Mouse (Mus musculus) bone marrow macrophage, adult 2 months (primary cell): ENCODE data around the gene Dlg4. TPM values are rescaled to one million over a fixed set of nuclear protein-coding genes. Genes with fewer than 3 reads are reported as not detected.

ENCODE experiments used
- H3K27ac ChIP-seq: 2 replicates; pipeline ENCODE4 v1.5.1; 2012; ENCODE audit warnings: low read depth, low read length; ENCODE audit not compliant: insufficient read depth
- H3K4me1 ChIP-seq: 2 replicates; pipeline ENCODE4 v1.6.1; 2012; ENCODE audit warnings: low read length; ENCODE audit not compliant: control insufficient read depth, insufficient read depth
- H3K4me3 ChIP-seq: 2 replicates; pipeline ENCODE4 v1.5.1; 2012; ENCODE audit warnings: mild to moderate bottlenecking, low read length, moderate library complexity; ENCODE audit not compliant: insufficient read depth
- CTCF ChIP-seq: IDR thresholded peaks from 2 replicates; pipeline ENCODE4 v1.5.1; 2012; ENCODE audit warnings: low read depth, mild to moderate bottlenecking, low read length, moderate library complexity
- POLR2A ChIP-seq: IDR thresholded peaks from 2 replicates; pipeline ENCODE4 v1.6.1; 2012; ENCODE audit warnings: mild to moderate bottlenecking, low read depth, low read length, borderline replicate concordance
- polyA plus RNA-seq: library from polyadenylated mRNA; stranded (reverse); fragments of >200 nt; gene quantifications from 2 replicates; pipeline ENCODE4 v1.2.4, GENCODE M21; 2012; ENCODE audit not compliant: missing spikeins, insufficient read depth, insufficient read length

Gene Dlg4
- polyA plus RNA-seq, 1 experiment = 31.1 TPM

DNA sequence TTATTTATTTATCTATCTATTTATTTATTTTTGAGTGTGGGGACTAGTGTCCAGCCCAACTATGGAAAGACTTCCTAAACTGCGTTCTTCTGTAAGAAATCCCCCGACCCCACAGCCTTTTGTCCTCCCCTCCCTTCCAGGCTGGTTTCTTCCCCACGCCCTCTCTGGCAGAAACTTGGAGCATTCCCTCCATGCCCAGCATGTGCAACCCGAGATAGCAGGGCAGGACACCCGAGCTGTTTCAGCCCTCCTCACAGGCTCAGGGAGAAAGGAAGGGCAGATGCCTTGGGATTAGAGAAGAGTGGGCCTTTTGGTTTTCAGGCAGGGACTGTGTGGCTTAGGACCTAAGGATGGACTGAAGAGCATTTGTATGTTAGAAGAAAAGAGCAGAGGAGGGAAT, 33.9 kb upstream of the Dlg4 start:
- Histone ChIP-seq H3K4me1 (peaks cover 13% of the 10 kb centered on the region), H3K4me3 (peak overlapping the region; percentile 99; the same call in 1 of the 2 replicates), H3K27ac (no peak overlapping the region)
- no peak for TF ChIP-seq POLR2A

DNA sequence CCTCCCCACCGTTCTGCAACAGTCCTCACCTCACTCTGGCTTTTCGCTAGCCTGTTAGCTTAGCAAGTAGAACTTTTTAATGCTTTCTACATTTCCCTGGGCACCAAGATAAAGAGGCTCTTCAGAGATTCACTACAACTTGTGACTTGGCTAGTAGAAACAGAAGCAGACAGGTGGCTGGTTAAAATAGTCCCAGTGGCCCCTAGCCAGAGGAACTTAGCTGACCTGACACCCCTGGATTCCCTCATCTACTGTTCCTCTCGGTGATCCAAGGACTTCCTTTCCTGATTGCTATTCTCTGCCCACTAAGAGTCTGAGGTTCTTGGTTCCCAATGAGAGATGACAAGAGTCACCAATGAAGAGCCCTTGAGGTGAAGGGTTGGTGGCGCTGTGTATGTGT, 33.4 kb upstream of the Dlg4 start:
- H3K4me1 ChIP-seq = peaks cover 13% of the 10 kb centered on the region
- no peak overlapping the region for H3K4me3 ChIP-seq
- H3K27ac ChIP-seq = no peak overlapping the region
- TF ChIP-seq CTCF (no peak), POLR2A (no peak)

DNA sequence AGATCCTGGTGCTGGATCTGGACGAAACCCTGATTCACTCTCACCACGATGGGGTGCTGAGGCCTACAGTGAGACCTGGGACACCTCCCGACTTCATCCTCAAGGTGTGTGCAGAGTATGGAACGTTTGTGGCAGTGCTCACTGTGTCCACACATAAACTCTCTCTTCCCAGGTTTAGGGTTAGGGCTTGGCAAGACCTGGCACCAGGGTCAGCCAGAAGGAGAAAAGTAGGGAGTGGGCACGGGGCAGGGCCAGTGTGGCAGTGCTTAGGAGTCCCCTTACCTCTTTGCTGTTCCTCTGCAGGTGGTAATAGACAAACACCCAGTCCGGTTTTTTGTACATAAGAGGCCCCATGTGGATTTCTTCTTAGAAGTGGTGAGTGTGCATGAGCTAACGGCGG, 32.3 kb upstream of the Dlg4 start:
- TF ChIP-seq POLR2A (no peak), CTCF (no peak)
- H3K4me1 ChIP-seq = peaks cover 9% of the 10 kb centered on the region
- no peak overlapping the region for H3K27ac ChIP-seq
- H3K4me3 ChIP-seq = no peak overlapping the region

DNA sequence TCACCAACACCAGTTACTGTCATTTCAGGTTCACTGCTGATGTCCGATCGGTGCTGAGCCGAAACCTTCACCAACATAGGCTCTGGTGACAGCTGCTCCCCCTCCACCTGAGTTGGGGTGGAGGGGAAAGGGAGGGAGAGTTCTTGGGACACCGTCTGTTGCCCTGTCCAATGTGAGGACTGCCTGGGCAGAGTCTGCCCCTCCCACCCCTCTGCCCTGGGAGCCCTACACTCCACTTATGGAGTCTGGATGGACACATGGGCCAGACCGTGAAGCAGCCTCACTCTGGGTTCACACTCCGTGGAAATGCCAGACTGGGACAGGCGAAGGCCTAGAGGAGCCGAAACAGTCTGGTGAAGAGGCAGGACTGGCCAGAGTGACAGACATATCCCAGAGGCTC, 26.8 kb upstream of the Dlg4 start:
- TF ChIP-seq CTCF (no peak), POLR2A (no peak)
- peak overlapping the region; percentile 4; the same call in 1 of the 2 replicates for H3K27ac ChIP-seq
- H3K4me1 ChIP-seq = peaks cover 18% of the 10 kb centered on the region
- no peak overlapping the region for H3K4me3 ChIP-seq

DNA sequence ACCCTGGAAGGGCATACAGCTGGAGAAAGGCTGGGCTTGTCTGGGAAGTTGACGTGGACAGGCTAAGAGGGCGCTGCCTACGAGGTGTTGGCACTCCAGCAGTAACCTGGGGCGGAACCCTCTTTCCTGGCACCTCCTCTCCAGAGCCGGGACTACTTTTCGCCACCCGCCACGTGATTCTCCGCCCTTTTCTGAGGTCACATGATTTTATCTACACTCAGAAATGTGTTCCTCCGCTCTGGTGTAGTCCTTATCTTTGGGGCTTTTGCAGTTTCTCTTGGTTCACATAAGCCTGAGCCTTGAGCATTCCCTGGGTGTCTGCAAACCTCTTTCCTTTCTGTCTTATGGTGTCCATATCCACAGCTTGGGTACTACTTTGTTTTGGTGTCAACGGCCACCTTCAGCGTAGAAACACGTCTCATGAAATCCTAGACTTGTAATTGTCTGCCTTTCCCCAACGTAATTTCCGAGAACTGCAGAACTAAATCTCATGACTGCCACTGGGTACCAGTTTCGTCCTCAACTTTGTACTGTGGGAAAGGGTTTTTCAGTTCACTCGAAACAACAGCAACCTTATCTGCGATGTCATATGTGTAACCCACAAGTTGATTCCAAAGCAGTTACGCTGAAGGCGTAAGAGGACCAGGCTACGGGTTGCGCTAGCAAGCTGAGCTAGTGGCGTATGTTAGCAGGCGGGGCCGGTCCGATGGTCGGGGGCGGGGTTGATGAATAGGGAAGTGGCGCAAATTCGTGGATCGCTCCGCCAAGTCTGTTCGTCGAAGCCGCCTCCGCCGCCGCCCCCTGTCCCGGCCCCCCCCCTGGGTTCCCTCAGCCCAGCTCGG, 25.7 kb upstream of the Dlg4 start, which contains the start of gene Gabarap:
TSS of gene Gabarap (plus strand) at position 294 of the 842 bp plus-strand sequence.
- H3K4me3 ChIP-seq = peak within 1 kb of the TSS; percentile 88

DNA sequence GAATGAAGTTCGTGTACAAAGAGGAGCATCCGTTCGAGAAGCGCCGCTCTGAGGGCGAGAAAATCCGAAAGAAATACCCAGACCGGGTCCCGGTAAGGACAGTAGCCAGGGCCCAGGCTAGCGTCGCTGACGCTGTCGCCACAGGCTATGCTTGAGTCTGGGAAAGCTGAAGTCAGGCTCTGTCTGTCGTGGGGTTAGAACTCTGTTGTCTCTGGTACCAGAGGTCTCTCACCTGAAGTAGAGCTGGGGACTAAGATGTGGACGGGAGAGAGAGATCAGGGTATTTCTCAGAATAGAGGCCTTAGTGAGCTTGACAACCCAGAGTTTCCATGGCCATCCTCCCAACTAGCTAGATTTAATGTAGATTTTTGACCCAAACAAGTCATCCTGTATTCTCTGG, 25.0 kb upstream of the Dlg4 start:
- Histone ChIP-seq H3K4me1 (peaks cover 18% of the 10 kb centered on the region), H3K27ac (peak overlapping the region; percentile 84)

More for the DNA sequence above, 25.7 kb upstream of the Dlg4 start, which contains the start of gene Gabarap:
- Histone ChIP-seq H3K27ac (peak within 1 kb of the TSS; percentile 94), H3K4me1 (peaks cover 18% of the 10 kb centered on the region)
- TF ChIP-seq CTCF (no peak), POLR2A (no peak)

DNA sequence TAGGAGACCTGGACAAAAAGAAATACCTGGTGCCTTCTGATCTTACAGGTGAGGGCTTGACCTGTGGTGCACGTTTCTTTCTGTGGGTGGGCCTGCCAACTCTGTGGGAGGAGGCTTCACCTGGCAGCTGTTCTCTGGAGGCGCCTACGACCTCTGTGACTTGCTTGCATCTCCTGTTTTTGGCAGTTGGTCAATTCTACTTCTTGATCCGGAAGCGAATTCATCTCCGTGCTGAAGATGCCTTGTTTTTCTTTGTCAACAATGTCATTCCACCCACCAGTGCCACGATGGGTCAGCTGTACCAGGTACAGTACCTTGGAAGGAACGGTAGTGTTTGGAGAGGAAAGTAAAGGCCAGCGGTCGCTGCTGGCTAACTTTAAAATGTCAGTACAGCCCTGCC, 24.3 kb upstream of the Dlg4 start:
- H3K27ac ChIP-seq = no peak overlapping the region

More for the DNA sequence above, 25.0 kb upstream of the Dlg4 start:
- no peak for TF ChIP-seq POLR2A
- no peak for TF ChIP-seq CTCF
- H3K4me3 ChIP-seq = peak overlapping the region; percentile 88

DNA sequence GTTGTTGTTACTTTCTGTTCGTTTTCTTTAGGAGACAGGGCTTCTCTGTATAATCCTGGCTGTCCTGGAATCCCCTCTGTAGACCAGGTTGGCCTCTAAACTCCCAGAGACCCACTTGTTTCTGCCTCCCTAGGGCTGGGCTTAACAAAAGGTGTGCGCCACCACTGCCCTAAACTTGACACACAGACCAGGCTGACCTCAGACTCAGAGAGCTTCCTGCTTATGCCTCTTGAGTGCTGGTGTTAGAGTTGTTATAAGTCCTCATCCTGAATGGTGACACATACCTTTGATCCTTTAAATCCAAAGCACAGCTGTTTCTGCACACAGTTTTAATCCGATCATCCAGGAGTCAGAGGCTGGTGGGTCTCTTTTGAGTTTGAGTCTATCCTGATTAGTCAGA, 23.8 kb upstream of the Dlg4 start:
- TF ChIP-seq POLR2A (no peak), CTCF (no peak)
- H3K27ac ChIP-seq = no peak overlapping the region
- H3K4me3 ChIP-seq = peak overlapping the region; percentile 59
- peaks cover 18% of the 10 kb centered on the region for H3K4me1 ChIP-seq

More for the DNA sequence above, 24.3 kb upstream of the Dlg4 start:
- Histone ChIP-seq H3K4me1 (peaks cover 18% of the 10 kb centered on the region), H3K4me3 (peak overlapping the region; percentile 59)
- TF ChIP-seq CTCF = no peak
- no peak for TF ChIP-seq POLR2A

DNA sequence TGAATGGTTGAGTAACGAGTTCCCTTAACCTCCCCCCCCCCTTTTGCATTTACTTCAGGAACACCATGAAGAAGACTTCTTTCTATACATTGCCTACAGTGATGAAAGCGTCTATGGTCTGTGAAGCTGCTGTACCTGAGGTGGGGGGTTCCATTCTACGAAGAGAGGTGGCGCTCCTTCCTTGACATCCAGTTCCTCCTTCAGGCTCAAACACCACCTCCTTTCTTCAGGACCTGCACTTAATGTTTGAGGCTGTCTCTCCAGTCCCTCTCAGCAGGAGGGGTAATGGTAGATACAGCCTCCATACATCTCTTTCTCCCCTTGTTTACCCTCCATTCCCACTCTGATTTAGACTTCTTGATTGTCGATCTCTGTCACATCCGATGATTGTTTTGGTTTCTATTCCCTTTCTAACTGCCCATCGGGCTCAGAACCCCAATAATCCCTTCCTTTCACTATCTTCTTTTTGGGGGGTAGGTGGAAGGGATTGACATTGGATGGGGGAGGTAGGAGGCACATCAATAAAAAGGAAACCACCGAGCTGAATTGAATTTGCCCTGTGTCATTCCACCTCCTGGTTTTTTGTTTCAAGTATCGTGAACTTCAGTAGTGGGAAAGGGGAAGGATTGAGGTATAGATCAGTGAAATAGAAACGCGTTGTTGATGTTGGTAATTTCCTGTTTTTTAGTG, 22.2 kb upstream of the Dlg4 start:
- Histone ChIP-seq H3K4me3 (peak overlapping the region; percentile 9; the same call in 1 of the 2 replicates), H3K4me1 (peaks cover 30% of the 10 kb centered on the region), H3K27ac (0 out of 2 replicates have a peak overlapping the region, but pooled peaks have one; percentile 8)
- TF ChIP-seq CTCF = no peak
- no peak for TF ChIP-seq POLR2A
